Mouse (Mus musculus) myocyte (in vitro differentiated cells): ENCODE data around the gene Pdzd2.

Experiments
- MAX ChIP-seq: IDR thresholded peaks from one replicate; pipeline ENCODE4 v1.6.1; 2011; ENCODE audit warnings: low read depth, mild to moderate bottlenecking, control low read depth
- POLR2A ChIP-seq: IDR thresholded peaks from one replicate; pipeline ENCODE4 v1.6.1; 2011; ENCODE audit warnings: low read depth, mild to moderate bottlenecking, control low read depth, moderate library complexity; ENCODE audit not compliant: insufficient read length
- TCF12 ChIP-seq: IDR thresholded peaks from one replicate; pipeline ENCODE4 v1.6.1; 2011; ENCODE audit warnings: mild to moderate bottlenecking, control low read depth; ENCODE audit not compliant: poor library complexity, insufficient read depth, severe bottlenecking

GRCm38 (mm10) chr15:12358384-12358783 is 381.3 kb downstream of the Pdzd2 start:
- TF ChIP-seq MAX (no peak), TCF12 (no peak), POLR2A (no peak)
